Mouse (Mus musculus) cerebellum, adult 9-10 months (tissue): Measurements from ENCODE around the gene Slc7a8.
"Not testable (repeated sequence)": the region's sequence is repeated elsewhere in the genome, so short reads cannot be mapped to it uniquely, and the experiment has no call there.

ENCODE experiments used
- DNase-seq: peaks from one replicate; pipeline ENCODE4 v3.0.0; 2022

Slc7a8 gene

DNA sequence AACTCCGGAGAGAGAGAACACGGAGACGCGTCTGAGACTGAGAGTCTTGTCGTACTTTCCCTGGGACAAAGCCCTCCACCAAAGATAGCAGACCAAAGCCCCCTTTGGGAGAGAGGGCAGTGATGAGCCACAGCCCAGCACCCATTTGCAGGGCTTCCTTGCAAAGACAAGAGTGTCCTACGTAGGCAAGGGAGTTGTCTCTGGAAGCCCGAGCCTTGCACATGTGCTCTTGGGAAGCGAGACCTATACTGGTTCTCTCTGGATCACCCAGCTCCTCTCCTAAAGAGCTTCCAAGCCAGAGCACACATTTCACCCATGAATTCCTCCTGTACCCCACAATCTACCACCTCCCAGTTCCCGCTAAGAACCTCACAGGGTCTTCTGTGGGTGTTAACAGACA, 1.7 kb downstream of the Slc7a8 start:
- no peak for DNase-seq

DNA sequence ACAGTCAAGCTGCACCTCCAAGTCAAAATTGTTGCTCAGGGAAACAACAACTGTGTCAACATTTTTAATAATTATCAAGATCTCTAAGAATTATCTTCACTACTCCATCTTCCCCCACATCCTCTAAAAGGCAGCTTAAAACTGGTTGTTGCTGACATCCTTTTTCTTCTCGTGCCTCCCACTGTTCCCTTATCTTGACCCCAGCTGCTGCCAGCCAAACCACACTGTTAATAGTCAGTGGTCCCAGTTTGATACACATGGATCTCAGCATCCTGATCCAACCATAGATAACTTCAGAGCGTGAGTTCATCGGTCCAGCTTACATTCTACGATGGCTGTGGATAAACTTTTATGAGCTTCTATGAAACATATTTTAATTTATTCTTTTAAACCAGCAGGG, 3.9 kb downstream of the Slc7a8 start:
- peak; percentile 19 for DNase-seq

DNA sequence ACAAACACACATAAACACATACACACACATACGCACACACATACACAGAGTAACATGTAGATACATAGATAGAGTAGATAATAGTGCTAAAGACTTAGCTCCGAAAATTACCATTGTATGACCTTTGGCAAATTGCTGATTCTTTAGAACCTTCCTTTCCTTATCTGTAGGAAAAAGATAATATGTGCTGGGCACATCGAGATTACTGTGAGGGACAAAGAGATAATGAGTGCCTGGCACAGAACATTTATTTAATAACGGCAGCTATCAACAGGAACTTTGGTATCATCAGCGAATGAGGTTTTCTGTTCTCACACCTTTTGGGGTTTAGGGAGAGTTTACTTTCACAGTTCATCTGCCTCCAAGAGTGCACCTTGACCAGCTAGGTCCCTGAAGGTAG, 5.0 kb downstream of the Slc7a8 start:
- DNase-seq: peak; percentile 36

- DNase-seq: peak; percentile 61
Observed at GRCm38 (mm10) chr14:54775534-54776041, 6.2 kb downstream of the Slc7a8 start.

DNA sequence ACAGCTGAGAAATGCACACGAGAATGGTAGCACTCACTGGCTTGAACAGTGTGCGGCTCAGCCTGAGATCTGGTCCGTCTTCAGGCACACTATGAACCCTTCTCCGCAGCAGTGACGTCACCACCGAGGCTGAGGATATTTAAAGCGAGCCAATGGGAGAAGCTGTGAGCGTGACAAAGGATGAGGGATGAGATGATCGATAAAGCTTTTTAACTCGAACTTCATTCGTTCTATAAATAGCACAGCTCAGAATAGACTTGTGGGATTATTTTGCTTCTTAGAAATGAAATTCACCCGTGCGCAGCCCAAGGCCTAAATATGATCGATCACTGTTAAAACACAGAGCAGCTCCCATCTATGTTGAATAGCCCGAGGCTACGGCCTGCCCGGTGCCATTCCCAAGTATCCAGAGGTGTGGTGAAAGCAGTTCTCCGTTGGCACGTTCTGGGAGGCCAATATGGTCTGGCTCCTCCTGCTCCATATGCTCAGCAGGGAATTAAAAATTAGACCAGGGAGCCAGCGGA, 9.4 kb downstream of the Slc7a8 start:
- DNase-seq: peak; percentile 75

DNA sequence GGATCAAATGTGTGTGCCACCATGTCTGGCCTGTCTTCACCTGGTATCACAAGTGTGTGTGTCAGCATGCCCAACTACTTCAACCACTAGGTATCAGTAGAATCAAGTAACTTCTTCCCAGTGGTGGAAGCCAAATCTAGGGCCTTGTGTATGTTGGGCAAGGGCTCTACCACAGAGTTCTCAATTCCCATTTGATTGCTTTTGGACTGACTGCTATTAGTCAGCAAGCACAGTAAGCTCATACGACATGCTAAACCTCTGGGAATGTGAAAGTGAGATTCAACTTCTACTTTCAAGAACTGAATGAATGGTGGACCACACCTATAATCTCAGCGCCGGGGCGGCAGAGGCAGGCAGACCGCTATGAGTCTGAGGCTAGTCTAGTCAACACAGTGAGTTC, 11.4 kb downstream of the Slc7a8 start:
- peak; percentile 31 for DNase-seq

GRCm38 (mm10) chr14:54769068-54769425, 12.7 kb downstream of the Slc7a8 start:
- no peak for DNase-seq

DNA sequence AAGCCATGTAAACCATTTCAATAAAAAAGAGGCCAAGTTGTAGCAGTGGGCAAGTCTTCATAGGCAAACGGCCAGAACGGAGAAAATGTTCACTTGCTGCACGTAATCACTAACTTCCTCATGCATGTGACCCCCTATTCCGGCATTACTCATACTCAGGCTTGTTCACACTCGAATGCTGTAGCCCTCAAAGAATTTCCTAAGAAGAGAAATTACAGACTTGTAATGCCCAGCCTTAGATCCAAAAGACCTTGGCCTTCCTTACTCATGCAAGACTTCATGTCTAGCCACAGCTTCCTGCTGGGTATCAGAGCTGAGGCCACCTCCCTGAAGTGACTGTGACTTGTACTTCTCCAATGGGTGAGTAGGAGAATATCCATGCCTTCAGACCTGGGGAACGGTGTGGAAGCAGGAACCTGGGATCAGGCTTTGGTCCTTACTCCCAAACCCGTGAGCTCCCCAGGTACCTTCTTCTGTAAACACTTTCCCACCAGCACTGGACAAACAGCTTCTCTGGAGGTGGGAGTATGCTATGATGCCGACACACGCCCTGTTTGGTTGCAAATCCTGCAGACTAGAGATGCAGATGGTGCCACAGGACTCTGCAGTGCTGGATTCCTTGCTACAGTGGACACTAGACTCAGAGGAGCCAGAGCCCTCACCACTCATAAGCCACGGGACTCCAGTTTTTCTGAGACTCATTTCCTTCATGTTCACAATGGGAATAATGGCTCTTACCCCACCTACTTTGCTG, 13.3 kb downstream of the Slc7a8 start:
- DNase-seq: no peak

- not testable (repeated sequence) for DNase-seq
Observed at GRCm38 (mm10) chr14:54766937-54767336, 14.8 kb downstream of the Slc7a8 start.

DNA sequence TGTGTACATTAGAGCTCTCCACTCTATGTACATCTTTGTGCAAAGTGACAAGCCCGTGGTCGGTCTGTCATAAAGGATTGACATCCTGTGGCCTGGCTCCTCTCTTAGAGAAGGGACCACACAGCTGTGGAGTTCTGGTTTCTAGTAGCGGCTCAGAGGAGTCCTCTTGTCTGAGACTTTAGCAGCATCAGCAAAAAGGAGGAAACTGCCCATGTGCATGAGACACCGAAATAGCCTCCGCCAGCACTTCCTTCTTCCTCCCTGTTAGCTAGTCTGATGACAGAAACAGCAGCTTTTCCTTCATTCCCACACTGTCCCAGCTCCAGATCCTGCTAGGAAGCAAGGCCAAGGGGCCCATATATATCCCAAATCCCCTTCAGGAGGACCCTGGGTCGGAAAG, 25.4 kb downstream of the Slc7a8 start:
- no peak for DNase-seq

DNA sequence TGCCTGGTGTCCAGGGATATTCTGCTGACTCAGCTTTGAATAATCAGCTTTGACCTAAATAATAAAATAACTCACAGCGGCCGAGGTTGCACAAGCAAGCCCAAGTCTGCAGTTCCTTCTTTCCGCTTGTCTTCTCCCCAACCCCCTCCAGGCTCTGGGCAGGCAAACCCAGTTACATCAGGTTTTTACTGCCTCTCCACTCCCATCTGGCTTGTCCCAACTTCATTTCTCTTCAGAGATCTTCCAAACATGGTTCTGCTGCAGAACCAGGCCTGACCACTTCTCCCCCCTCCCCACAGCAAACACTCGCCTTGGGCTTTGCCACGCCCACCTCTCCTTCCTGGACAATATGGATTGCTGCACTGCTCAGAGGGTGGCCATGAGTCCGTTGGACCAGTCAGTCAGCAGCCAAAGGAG, 27.1 kb downstream of the Slc7a8 start:
- no peak for DNase-seq

DNA sequence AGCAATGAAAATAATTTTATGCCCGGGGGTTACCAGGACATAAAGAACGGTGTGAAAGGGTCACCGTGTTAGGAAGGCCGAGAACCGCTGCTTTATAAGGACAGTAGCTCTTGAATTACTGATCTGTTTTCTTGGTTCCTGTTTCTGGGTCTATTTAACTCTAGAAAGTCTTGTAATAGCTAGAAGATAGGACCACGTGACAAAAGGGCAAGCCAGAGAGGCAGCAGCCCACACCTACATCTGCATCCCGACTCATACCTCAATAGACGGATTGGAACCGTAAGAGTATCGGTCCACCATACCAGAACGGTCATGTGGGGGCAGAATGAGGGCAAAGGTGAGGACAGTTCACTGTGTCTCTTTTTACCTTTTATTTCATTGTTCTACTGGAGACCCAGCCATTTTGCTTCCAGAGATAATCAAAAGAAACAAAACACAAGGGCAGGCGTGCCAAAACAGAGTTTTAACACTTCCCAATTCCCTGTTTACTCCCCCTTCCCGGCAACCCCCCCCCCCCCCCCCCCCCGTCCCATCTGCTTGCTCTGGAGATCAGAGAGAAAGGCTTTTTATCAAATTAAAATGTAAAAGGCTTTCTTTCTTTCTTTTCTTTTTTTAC, 27.7 kb downstream of the Slc7a8 start:
- no peak for DNase-seq

- no peak for DNase-seq
Observed at GRCm38 (mm10) chr14:54752938-54753337, 28.8 kb downstream of the Slc7a8 start.

DNA sequence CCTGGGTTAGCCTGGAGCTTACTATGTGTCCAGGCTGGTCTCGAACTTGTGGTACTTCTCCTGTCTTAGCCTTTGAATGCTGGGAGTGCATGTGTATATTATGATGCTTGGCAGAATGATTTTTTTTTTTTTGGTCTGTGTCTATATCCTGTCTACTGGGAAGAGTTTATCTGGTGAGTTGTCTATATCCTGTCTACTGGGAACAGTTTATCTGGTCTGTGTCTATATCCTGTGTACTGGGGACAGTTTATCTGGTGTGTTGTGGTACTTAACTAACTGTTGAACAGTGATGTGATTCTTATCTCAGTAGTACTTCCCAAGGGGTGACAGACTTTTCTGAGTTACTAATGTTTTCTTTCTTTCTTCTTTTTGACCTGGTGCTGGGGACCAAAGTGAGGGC, 30.0 kb downstream of the Slc7a8 start:
- no peak for DNase-seq

DNA sequence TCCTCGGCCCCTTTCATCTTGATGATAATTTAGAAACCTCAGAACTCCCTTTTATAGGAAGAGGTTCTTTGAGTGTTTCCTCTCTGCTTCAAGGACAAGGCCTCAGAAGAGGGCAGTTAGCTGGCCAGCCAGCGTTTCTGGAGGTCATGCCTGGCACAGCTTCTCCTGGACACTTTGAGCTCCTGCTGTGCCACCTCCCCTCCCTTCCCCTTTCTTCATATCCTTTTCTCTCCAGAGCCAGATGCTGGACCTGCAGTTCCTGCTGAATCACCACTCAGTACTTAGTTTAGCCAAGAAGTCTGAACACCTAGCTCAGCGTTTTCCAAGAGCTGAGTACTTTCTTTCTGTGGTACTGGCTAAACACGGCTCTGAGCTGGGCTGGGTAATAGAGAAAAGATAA, 32.5 kb downstream of the Slc7a8 start:
- no peak for DNase-seq

GRCm38 (mm10) chr14:54747942-54748917, 33.5 kb downstream of the Slc7a8 start:
- DNase-seq: peak; percentile 97

- no peak for DNase-seq
Observed at GRCm38 (mm10) chr14:54746038-54746437, 35.7 kb downstream of the Slc7a8 start.

DNA sequence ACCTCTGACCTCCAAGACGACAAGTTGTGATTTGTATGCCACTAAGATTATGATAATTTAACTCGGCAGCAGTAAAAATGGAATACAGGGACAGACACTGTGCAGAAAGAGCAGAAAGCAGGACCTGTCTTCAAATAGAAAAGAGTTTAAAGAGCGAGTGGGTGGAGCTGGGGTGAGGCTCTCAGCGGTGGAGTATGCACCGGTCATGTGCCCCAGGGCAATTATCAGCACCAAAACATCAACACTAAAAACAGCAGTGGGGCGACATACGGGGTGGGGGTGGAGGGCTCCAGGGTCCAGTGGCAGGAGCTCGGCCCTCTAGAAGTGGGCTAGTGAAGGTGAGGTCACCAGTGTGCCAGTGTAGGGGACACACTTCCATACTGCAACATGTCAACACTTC, 37.3 kb downstream of the Slc7a8 start:
- DNase-seq: no peak

- no peak for DNase-seq
Observed at GRCm38 (mm10) chr14:54742375-54742774, 39.4 kb downstream of the Slc7a8 start.

DNA sequence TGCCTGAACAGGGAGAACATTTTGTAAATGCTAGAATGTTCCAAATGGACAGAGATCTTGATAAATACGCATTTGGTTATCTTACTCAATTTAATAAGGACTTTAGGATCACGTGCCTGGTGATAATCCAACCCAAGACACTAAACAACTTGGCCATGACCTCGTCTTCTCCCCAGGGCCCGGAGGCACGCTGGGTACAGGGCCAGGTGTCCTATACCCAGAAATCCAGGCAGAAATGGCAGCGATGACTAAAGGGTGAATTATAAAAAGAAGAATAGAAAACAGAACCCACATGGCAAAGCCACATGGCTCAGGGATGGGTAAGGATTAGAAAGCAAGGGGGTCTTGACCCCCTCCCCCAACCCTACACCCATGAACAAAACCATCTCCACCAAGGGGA, 40.0 kb downstream of the Slc7a8 start:
- DNase-seq: no peak

GRCm38 (mm10) chr14:54737634-54738033, 44.1 kb downstream of the Slc7a8 start:
- peak; percentile 64 for DNase-seq

GRCm38 (mm10) chr14:54736555-54737552, 44.9 kb downstream of the Slc7a8 start:
- no peak for DNase-seq
